Mouse (Mus musculus): Measurements from ENCODE around the gene Itgb6.

Itgb6 gene

DNA sequence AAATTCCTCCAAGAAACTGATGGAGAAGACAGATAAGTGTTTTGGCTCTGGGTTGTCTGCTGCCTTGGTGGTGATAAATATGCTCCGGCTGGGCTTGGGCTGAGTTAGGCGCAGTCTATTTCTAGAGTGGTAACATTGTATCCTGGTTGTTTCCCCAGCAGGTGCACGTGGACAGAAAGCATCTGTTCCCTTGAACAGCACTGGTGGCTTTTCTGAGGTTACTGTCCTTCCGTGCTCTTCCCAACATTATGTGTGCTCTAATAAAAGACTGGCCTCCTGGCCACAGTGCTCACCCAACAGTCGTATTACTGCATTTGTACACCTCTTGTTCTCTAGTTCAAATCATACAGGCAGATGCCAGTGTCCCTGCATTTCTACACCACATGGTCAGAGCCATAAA lies 9.6 kb downstream of the Itgb6 start:
- no peak for DNase-seq (ENCODE audit: low read depth, low spot score)

DNA sequence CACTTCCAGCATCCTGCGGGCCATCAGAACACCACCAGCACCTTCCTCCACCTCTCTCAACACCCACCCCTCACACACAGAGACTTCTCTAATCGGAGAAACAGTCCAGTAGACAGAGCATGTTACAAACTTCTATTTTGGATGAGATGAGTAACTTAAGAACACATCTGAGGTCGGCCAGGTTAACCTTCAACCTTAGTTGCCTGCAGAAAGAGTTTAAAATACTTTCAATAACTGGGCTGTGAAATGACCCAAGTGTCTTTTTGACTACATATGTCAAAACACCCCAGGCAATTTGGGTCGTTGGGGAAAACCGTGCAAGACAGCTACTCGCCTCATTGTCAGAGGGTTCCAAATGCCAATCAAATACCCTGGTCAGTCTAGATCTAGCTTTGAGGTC lies 10.0 kb downstream of the Itgb6 start:
- no peak for DNase-seq (ENCODE audit: low read depth, low spot score)

DNA sequence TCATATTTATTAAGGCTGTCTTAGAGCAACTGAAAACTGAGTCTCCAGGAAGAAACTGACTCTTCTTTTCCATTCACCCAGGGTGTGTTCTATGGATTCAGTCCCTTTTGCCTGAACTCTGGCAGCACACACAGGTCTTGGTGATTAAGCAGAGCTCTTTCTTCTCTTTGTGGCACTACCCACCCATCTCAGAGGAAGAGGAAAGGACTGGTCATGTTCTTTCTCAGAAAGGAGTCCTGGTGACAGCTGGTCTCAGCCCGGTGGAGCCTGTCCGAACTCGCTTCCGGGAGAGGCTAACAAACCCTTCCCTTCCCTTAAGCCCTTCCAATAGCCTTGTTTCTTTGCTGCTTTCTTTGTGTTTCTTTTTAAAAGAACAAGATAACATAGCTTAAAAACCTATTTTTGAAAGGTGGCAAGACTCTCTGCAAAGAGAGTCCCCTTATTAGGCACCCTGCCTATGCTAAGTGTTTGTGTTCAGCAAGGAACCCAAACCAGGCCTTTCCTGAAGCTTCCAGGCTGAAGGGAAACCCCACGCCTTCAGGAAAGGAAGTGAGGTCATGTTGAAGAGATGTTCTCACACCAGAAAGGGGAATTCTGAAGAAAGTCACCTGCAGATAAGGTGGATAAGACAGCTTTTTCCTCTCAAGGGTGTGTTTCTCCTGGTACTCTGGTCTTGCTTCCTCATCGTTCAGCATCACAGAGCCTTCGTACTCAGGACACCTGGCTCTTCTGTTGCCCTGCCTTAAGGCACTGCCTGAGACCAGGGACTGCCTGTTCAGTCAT lies 11.2 kb downstream of the Itgb6 start:
- no peak for DNase-seq (ENCODE audit: low read depth, low spot score)

DNA sequence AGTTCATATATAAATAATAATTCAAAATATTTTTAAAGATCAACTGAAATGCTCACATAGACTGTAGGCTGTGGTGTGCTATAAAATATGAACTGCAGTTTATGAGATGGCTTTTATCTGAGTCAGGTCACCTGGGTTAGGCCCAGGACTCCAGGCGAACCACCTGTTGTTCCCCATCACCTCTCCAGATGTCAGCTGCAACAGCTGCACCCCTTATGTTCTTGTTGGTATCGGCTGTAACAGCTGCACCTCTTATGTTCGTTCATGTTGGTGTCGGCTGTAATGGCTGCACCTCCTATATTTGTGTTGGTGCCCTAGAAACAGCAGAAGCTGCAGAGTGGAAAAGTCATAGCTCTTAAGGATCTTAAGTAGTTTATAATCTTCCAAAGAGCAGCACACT lies 12.1 kb downstream of the Itgb6 start:
- DNase-seq (ENCODE audit: low read depth, low spot score) = no peak

DNA sequence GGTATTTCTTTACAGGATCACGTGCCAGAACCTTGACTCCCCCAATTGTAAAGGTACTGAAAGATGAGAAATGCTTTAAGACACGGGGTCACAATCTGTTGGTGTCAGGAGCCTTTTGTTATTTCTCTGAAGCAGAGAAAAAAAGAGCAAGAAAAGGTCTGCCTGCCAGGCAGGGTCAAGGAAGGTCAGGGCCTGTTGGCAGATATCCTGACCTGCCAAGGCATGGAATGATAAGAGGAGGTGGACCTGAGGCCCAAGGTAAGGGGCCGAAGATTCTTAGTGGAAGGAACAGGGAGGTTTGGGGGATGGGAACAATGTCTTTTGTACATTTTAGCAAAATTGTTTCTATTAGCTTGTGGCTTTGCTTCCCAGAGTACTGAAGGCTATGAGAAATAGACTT lies 13.8 kb downstream of the Itgb6 start:
- DNase-seq (ENCODE audit: low read depth, low spot score) = no peak

DNA sequence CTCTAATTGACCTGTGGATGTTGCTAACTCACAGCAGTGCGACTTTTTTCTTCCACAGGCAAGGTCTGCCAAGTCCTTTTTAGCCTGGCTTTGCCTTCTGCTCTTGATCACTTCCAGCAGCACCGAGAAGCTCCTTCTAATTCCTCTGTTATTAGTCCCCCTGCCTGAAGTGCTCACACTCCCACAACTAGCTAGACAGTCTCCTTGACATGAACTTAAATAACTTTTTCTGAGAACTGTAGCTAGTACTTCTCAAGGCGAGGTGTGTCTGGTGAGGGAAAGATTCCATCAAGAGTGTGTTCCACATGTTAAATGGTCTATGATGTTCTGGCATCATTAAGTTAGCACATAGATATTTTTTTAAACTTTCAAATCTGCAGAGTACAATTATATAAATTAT lies 15.6 kb downstream of the Itgb6 start:
- DNase-seq (ENCODE audit: low read depth, low spot score) = no peak

DNA sequence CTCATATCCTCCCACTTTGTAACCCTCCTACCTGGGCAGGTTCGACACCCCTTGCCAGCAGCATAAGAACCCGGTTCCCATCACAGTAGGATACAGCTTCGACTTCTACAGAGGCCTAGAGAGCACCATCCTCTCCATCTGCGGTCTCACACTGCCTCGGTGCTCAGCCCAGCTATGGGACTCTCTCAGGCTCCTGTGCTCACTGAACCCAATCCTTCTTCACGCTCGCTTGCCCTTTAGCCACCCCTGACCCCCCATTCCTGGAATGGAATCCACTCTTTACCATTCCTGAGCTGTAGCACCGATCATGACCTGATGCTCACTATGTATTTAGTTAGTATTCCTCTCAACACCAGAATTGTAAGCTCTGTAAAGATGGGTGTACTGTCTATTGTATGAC lies 17.0 kb downstream of the Itgb6 start:
- DNase-seq (ENCODE audit: low read depth, low spot score) = no peak

DNA sequence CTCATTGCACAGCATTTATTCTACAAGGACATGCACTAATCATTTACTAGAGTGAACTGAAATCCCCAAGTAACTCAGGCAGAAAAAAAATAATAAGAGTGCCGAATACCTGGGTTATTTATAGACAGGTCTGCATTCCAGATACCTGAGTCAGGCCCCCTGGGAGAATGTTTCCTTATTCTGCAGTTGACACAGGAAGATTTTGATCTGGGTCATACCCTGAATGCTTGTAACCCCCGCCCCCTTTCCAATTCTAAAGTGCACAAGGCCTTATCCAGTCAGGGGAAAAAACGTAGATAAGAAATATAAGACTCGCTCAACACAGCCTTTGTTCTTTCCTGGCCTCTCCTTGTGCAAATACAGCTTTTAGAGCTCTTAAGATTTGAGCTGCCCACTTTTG lies 19.1 kb downstream of the Itgb6 start:
- DNase-seq (ENCODE audit: low read depth, low spot score) = no peak

DNA sequence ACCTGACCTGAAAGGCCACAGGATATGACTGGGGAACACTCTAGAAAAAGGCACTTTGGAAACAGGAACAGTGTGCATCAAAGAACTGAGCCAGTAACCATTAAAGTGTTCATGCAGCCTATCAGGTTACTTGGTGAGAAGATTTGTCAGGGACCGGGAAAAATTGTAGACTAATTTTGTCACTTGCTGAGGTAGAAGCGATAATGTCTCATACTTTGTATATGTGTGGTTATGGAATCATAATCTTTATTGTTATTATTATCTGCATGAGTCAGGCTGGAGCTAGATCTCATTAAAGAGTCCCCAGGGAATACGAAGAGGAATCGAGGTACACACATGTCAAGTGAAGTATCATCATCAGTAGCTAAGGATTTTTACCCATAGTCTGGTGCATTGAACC lies 21.5 kb downstream of the Itgb6 start:
- no peak for DNase-seq (ENCODE audit: low read depth, low spot score)

DNA sequence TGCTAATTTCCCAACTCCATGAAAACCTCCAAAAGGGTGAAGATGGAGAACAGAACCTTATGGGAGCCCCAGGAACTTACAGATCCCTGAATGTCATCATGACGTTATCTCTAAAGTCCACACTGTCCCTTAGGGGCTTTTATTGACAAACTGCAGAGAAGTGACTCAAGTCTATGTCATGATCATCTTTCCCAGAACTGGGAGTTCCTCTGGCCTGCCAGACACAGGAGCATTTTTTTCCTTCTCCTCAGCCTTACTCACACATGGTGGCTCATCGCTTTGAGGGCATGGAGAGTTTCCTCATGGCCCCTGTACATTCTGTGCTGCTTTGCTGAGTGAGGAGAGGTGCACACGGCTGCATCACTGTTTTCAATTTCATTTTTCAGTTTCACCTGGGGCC lies 22.4 kb downstream of the Itgb6 start:
- no peak for DNase-seq (ENCODE audit: low read depth, low spot score)

DNA sequence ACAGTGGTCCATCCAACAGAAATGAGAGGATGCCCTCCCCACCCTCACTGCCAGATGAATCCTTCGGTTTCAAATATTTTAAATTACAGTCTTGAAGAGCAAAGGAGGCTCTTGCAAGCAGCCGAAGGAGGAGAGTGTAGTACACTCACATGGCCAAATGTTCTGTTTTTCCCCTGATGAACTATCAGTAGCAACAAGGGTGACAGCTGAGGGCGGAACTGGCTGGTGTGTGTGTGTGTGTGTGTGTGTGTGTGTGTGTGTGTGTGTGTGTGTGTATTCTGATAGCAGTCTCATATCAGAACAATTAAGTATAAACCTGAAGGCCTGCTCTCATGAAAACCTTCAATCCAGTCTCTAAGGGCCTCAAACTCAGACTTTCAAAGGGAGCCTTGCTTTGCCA lies 22.9 kb downstream of the Itgb6 start:
- DNase-seq (ENCODE audit: low read depth, low spot score) = no peak

DNA sequence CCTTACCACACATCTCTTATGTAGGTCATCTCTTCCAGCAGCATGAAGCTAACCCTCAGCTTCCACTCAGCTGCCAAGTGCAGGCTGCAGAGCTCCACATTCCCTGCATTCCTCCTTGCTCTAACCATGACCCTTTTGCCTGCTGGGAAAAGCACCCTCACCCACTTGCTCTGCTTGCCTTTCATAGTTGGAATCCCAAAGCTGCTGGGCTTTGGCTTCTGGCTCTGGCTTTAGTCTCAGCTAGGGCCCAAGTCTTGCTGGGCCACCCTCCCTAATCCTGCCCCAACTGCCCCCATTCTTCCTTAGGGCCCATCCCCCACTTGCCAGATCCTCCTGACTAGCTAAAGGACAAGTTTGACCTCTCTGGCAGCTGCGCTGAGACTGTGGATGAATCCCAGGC lies 24.3 kb downstream of the Itgb6 start:
- DNase-seq (ENCODE audit: low read depth, low spot score) = no peak

DNA sequence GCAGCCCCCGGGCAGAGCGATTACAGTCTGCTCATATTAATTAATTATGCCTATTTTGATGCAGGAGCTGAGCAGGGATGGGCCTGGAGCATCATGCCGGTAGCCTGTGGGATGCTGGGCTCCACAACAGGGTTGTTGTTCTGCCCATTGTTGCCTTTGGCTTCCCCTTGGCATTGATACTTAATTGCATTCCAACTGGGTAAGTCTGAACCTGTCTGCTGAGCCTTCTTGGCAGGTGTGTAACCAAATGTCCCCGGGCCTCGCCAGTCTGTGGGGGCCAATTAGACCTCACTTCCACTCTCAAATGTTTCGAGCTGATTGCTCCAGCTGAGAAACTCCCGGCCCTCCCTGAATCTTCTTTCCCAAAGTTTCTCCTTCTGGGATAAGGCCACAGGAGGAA lies 24.9 kb downstream of the Itgb6 start:
- no peak for DNase-seq (ENCODE audit: low read depth, low spot score)

DNA sequence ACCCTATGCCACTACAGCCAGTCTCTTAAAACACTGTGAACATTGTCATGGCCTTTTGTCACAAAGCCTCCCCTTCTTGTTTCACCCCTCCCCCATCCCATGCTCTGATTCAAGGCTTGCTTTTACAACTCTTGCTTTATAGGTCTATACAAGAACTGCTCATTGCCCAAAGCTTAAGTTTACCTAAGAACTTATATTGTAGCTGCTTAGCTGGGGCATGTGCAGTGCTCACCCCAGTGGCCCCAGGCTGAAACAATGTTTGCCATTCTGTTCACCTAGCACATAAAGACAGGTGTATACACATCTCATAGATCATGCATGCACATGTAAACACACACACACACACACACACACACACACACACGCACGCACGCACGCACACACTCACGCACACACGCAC lies 25.9 kb downstream of the Itgb6 start:
- no peak for DNase-seq (ENCODE audit: low read depth, low spot score)

DNA sequence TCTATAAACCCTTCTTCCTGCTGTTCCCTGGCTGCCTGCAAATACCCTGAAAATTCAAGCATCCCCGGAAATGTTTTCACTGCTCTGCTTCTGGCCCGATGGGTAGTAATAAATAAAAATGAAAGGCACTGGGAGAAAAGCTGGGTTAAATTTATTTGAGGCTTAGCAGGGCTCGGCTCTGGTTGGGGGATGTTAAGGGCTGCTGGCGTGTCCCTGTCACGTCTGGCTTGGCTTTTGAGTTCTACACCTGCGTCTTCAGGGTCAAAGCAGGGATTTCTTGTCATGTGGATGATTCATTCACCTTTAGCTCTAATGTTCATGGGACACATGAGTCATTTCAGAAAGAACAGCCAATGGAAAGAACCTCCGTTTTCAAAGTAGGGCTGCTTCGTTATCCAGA lies 26.7 kb downstream of the Itgb6 start:
- DNase-seq (ENCODE audit: low read depth, low spot score) = no peak

DNA sequence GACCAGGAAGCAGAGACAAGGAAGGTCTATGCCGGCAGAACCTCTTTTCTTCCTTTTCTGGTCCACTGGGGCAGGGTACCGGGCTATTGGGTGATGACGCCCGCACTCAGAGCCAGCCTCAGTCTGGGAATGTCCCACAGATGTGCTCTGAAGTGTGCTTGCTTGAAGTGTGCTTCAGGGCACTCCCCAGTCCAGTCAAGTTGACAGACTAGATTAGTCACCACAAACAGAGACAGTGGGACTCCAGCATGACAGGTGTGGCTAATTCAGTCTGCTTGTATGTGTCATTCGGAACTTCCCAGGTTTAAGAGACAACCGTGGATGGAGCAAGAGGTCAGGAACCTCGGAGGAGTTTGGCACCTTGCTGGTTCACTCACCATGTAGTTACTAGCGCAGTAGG lies 27.9 kb downstream of the Itgb6 start:
- DNase-seq (ENCODE audit: low read depth, low spot score) = no peak

DNA sequence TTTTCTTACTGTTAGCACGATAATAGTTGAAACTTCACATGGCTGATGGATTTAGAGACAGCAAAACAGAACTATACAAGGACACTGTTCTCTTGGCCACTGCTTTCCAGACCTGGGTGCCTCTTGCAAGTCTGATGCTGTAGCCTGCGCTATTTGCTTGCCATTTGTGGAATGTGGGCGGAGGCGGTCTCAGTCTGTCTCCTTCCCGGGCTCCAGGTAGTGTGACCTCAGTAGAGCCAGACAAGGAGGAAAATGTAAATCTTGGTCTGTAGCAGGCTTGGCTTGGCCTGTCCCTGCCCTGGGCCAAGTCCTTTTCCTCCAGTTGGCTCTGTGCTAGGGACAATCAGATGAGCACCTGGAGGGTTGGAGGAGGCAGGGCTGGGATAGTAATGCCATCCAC lies 30.2 kb downstream of the Itgb6 start:
- no peak for DNase-seq (ENCODE audit: low read depth, low spot score)

DNA sequence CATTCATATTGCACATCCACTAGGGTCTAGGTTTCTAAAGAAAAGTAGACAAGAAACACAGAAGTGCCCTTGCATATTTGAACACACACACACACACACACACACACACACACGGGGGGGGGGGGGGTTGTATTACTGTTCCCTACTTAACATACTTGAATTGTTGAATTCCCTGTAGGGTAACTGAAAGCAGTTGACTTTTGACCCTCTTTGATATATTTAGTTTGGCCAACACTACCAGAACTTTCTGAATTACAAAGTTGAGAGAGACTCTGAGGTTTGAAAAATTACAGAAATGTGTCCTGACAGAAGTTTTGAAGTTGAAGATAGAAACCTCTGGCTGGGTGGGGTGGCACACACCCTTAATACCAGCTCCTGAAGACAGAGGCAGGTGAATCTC lies 32.2 kb downstream of the Itgb6 start:
- no peak for DNase-seq (ENCODE audit: low read depth, low spot score)

DNA sequence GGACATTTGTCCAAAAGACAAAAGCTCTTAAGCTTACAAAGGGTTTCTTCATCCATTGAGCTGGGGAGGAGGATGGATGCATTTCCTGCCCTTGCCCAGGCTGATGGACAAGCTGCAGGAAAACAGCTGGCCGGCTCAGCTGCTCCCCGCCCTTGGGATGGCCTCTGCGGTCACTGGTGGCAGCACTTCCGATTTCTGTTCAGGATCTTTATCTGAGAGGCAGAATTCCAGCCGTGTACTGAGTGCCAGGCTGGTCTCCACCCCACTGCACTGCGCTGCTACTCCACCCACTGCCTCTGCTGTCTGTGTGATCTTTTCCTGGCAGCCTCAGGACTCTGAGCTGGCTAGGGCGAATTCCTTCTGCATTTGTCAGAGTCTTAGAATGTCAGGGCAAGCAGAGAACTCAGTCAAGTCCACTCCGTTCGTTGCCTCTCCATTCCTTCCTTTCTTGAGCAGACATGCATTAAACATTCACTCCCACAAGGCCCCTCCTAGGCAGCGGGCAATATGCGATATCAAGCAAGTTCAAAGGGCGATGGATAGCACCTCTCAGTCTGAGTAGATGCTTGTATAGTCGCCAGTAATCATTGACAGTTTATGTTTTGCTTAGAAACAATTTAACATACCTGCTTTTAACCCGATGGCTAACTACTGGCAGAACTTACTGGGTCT lies 33.4 kb downstream of the Itgb6 start:
- DNase-seq (ENCODE audit: low read depth, low spot score) = no peak

DNA sequence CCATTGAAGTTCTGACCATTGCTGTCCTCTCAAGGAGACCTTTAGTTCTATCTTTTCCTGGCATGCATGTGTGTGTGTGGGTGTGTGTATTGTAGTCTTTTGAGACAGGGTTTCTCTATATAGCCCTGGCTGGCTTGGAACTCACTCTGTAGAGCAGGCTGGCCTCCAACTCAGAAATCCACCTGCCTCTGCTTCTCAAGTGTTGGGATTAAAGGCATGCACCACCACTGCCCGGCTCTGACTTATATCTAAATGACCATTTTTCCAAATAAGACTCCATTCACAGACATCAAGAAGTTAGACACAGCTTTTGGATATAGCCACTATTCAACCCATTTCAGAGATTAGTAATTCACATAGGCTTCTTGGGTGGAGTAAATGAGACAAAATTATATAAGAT lies 34.3 kb downstream of the Itgb6 start:
- no peak for DNase-seq (ENCODE audit: low read depth, low spot score)

DNA sequence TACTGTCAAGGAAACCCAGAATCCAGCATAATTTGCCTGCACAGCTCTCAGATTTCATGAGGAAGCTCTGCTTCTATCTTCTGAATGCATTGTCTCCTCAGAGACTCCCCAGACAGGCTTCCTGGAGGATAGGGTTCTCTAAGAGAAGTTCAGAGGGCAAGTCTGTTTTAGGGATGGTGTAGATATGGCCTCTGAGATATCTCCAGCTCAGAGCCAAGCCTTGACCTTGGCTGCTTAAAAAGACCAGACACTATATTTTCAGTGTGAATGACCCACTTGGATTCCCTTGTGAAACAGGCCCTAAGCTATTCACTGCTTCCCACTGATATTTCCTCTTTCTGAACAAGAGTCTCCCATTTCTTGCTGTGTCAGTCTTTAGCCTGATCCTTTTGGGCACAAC lies 36.5 kb downstream of the Itgb6 start:
- no peak for DNase-seq (ENCODE audit: low read depth, low spot score)

DNA sequence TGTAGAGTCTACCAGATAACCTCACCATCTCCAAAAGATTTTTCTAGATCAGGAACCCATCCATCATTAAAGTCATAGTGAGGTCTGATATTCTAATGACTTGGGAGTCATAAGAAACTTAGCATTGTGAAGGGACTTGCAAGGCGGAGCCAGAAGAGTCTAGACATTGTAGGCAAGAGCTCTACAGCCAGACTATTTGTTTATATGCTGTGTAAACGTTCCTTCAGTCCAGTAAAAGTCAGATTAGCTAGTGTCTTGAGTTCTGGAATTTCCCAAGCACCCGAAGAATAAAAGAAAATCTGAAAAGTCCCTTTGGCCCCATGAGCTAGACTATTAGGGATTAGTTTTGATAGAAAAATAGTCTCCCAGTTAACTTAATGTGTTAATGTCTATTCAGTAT lies 38.3 kb downstream of the Itgb6 start:
- no peak for DNase-seq (ENCODE audit: low read depth, low spot score)

DNA sequence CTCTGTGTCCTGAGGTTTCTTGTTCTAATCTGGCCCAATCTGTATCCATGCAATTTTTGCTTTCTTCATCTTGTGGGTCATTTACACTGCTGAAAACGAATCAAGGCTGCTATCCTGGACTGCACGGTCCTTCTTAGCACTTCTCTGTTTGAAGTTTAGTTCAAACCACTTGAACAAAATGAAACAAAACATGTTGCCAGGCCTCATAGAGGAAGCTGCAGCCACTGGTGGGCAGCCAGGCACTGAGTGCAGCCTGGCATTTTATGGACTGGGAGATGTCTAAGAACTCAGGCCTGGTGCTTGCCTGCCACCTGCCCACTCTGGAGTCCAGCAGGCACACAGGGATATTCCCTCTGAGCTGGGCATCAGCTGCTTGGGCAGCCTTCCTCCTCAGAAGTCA lies 39.9 kb downstream of the Itgb6 start:
- no peak for DNase-seq (ENCODE audit: low read depth, low spot score)

DNA sequence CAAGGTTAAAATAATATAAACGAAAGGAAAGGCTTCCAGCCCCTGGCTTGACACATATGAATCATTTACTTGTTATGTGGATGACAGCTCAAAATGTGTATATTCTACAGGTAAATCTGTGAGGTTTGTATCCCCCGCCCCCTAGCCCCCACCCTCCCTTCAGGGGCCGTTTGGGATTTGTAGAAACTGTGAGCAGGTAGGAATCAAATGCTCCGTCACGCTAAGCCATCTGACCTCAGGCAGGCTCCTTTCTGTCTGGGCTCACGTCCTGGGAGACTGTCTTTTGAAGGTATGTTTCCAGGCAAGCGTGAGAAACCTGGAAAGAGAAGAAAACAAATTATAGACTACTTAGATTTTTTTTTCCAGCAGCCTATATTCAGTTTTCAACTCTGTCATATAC lies 48.0 kb downstream of the Itgb6 start:
- no peak for DNase-seq (ENCODE audit: low read depth, low spot score)

Data from CD4-positive helper T cell, adult 2 months (primary cell).